Mouse (Mus musculus) B cell, adult 2 months (primary cell): ENCODE measurements around the gene Anxa9.

Source experiments
- DNase-seq, 2 experiments: peaks; one replicate each; pipeline ENCODE4 v3.0.0; 2022

The Anxa9 gene

GRCm38 (mm10) chr3:95313476-95313875, 6.5 kb upstream of the Anxa9 start:
- no peak for DNase-seq

DNA sequence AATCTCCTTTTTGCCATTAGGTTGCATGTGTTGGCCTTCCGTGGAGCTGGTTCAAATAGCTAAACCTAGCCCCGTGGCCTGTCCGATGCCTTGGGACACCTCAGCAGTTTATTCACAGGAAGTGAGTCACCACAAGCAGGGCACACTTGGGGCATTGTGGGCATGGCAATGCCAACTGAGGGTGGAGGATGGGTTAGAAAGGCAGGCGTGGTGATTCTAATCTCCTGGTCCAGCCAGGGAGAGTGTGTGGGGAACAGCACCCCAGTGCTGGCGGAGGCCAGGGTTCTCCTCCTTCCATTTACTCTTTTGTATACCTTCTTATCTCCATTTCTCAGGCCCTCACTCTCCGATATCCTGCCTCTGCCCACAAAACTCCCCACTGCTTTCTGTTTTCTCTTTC, 5.6 kb upstream of the Anxa9 start:
- peak; percentile 29 to 45 for DNase-seq

- DNase-seq: peak; percentile 70
Observed at GRCm38 (mm10) chr3:95310968-95311882, 4.2 kb upstream of the Anxa9 start.

- no peak for DNase-seq
Observed at GRCm38 (mm10) chr3:95310496-95310895, 3.5 kb upstream of the Anxa9 start.

DNA sequence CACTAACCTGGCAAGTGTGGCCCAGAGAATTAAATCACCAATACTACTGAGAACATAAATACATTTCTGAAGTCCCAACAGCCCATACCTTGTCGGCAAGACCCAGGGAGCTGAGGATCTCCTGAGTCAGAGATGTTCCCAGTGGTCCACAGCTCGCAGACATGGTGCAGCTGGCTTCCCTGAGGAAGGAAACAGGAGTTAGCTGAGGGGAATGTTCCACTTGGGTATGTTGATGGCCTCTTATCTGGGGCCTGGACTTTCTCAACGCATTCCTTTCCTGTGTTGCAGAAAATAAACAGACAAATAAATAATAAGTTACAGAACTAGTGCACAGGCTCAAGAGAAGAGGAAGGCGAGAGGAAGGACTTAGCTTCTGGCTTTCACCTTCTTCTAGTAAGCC, 732 bp downstream of the Anxa9 start:
- DNase-seq: no peak

DNA sequence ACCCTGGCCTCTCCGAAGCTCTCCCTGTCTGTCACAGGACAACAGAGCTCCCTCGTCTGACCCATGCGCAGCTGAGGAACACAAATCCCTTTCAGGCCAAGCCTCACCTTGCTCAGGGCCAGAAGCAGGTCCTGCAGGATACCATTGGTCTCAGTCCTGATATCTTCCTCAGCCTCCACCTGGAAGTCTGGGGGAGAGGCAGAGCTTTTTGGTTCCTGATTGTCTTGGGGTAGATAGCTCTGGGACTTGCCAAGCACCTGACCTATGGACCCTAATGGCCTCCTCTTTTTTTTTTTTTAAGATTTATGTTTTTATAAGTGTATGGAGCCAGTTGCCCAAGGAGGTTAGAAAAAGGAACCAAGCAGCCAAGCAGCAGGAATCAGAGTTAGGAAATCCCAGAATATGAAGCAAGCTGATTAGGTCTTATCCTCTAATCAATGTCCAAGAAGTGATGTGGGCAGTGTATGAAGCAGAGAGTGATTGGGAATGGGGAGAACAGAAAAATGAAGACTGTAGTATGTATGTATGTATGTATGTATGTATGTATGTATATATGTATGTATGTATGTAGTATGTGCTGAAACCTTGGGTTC, 5.7 kb downstream of the Anxa9 start:
- DNase-seq: no peak

DNA sequence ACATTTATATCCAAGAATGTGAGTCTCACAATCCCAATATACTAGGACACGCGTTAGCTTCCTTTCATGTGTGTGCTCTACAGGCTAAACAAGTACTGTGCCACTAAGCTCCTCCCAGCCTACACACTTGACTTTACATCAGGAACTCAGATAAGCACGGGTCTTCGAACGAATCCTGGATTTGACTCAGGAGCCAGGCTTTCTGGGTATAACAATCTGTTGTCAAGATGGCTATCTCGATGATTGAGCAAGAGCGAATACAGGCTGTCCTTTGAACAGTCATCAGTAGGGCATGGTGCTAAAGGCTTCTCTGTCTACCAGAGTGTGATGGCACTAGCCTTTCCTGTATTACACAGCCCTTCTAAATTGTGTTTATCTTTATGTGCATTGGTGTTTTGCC, 9.0 kb downstream of the Anxa9 start:
- no peak for DNase-seq

DNA sequence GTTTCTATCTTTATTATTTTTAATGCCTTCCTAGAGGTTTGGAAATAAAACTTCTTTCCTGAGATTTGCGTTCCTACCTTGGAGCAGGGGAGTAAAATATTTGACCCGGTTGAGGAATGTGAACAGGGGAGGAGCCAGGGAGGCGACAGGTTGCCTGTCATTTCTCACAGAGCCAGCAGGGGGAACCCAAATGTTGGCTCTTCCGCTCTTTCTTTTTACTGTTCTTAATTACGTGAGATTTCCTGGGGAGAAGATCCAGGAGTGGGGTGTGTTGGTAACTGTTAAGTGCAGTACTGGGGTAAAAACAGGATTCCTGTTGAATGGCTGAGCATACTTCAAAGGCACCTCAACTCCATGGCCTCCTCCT, 10.9 kb downstream of the Anxa9 start:
- peak; percentile 65 to 66 for DNase-seq

- no peak for DNase-seq
Observed at GRCm38 (mm10) chr3:95295321-95296102, 11.5 kb downstream of the Anxa9 start.

DNA sequence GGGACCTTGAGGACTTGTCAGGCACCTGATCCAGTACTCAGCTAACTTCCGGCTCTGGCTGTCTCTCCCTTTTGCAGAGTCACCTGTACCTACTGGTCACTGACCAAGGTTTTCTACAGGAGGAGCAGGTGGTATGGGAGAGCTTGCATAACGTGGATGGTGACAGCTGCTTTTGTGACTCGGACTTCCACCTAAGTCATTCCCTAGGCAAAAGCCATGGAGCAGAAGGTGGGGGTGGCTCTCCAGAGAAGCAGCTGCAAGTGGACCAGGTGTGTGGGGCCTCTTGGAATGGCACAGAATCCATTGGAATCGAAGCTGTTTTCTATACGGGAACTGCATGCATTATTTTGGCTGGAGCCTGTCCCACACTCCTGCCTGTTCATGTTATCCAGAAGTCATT, 12.3 kb downstream of the Anxa9 start:
- no peak for DNase-seq

DNA sequence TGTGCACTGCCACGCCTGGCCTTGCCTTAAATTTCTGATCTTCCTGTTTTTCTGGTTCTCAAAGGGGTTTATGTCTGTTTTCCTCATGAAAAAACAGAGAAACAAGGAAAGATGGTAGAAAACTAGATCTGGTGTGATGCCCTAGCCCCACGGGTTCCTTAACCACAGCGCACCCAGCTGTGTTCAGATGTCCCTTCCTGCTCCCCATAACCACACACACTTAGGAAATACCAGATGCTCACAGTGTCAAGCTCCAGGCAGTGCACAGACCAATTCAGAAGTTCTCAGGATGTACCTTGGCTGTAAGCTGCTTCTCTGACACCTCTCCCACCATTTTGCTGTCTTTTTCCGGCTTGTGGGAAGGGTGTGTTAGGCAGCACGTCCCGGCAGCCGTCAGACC, 12.7 kb downstream of the Anxa9 start:
- no peak for DNase-seq

- no peak for DNase-seq
Observed at GRCm38 (mm10) chr3:95293537-95293936, 13.4 kb downstream of the Anxa9 start.

DNA sequence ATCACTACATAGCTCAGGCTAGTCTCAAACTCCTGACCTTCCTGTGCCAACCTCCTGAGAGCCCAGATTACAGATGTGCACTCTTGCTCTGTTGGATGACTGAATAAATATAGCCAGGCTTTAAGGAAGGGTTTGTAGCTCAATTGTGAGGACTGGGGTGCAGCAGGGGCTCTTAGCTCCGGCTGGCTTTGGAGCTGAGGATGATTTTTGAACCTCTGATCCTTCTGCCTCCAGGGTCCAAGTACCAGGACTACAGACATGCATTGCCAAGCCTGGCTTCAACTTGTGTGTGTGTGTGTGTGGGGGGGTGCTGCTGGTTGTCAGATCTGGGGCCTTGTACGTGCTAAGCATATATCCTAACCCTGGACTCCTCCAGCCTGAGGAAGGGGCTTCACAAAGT, 14.1 kb downstream of the Anxa9 start:
- no peak for DNase-seq

DNA sequence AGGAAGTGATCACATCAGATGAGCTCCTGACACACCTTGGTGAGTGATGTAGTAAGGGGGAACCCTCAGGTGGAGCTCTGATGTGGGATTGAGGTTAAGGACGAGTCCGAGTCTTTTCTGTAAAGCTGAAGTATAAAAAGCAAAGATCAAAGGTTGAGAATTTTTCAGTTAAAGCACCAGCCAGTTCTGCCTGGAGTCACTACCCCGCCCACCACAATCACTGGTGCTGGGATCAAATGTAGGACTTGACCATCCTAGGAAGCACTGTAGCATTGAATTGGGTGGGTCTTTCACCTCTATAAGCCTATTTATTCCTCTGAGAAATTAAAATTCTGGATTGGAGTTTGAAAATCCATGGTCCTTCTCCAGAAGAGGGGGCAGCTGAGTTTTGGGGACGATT, 15.9 kb downstream of the Anxa9 start:
- no peak for DNase-seq

DNA sequence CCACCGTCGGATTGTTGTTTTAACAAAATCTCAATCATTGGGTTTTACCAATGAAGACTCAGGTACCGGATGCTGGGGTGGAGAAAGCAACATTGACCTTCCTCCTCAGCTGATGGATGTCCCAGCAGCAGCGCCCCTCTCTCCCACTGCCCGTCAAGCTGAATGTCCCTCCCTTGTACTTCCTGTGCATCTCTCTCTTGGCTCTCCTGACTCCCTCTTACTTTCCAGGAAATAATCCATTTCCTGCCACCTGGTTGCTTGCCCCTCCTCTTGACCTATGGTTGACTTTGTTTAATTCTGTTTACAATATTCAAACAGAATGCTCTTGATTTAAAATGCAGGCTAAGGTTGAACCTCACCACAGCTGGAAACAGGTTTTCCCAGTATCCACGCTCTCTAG, 16.8 kb downstream of the Anxa9 start:
- DNase-seq: no peak

DNA sequence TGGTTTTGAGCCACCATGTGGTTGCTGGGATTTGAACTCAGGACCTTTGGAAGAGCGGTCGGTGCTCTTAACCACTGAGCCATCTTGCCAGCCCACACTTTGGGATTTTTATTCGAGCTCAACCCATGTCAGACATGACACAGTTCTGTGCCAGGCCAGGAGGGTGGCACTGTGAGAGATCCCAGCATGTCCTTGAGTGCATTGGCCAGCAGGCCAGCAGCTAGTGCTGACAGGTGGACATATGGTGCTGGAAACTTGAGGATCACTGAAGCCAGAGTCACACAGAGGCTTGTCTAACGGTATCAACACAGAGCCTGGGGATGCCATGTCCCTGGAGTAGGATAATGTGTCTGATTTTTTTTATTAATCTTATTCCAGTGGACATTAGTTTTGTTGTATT, 17.6 kb downstream of the Anxa9 start:
- no peak for DNase-seq

DNA sequence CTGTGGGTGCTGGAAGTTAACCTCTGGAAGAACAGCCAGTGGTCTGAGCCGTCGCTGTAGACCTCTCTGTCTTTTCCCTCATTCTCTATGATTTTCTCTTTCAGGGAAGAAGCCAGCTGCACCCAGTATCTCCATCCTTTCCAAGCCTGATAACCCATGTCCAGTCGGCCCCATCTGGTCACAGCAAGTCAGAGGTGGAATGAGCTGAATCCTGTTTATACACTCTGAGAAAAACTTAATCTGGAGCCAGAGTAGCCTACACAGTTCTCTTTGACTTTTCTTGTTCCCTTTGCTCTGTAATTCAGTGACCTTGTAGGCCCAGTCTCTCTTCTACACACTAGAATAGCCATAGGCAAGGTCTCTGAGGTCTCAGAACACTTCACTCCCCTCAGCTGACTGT, 19.4 kb downstream of the Anxa9 start:
- no peak for DNase-seq

- no peak for DNase-seq
Observed at GRCm38 (mm10) chr3:95286510-95286909, 20.5 kb downstream of the Anxa9 start.

DNA sequence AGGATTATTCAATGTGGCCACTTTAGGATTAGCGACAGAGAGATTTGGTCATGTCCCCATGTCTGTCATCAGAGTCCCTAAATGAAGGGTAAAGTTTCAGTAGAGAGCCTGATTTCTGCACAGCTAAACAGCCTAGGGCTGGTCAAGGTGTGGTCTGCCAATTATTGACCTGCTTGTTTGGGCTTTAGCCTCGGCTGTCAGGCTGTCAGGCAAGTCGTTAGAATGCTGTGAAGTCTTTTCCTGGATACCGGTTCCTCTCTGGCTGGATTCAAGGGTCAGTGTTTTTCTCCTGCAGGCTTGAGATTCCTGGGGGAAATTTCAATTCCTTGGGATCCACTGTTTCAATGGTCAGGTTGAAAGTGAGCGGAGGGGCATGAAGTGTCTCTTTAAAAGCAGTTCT, 21.0 kb downstream of the Anxa9 start:
- no peak for DNase-seq

DNA sequence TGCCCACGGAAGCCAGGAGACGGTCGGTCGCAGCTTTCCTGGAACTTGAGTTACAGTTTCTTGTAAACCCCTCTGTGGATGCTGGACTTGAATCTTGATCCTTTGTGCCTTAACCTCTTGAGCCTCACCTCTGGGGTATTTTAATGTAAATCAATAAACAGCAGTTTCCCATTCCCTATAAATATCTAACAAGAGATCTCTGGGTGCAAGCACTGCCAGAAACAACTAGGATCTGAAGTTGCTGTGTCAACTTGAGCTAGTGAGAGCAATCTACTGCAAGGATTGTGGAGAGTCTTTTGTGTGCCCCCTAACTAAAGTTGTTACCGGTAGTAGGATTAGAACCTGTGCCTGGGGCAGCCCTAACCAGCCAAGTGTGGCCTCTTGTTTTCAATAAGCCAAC, 21.6 kb downstream of the Anxa9 start:
- no peak for DNase-seq

DNA sequence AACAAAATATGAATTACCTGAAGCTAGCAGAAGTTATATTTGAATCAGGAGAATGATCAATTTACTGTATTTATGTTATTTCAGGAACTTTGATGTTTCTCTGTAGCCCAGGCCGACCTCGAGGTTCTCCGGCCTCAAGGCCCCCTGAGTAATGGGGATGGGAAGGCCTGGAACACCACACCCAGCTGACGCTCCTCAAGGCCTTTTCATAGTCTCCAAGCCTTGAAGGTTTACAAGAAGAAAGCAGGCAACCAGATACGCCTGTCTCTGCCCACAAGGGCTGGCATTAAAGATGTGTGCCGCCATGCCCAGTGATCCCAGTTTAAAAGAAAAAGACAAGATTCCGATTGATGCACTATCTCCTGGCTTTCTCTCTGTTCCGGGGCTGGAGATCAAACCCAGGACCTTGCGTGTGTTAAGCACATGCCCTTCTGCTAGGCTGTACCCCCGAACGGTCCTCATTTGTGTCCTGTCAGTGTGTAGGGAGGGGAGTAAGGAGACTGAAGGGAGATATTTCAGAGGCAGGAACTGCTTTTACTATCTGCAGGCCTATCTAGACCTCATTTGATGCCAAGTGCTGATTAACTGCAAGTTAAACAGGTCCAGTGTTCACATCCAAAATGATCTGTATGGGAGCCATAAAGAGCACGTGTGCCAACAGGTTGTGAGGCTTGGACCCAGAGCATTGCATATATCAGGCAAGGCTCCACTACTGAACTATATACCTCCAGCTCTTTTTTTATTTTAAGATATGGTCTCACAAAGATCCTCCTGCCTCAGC, 22.3 kb downstream of the Anxa9 start:
- no peak for DNase-seq

- no peak for DNase-seq
Observed at GRCm38 (mm10) chr3:95284062-95284461, 22.9 kb downstream of the Anxa9 start.

DNA sequence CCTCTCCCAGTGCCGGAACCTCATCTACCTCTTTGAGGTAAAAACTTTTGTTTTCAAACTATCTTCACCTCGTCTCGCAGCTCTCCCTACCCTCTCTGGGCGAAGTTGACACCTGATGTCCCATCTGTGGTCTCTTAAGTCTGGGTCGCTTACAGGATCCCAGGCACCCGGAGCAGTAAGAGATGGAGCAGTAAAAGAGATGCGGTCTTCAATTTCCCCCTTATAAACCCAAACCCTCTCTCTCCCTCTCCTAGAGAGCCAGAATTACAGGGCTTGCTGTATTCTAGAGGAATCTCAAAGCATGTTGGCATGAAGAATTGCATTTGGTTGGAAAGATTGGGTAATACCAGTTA, 23.4 kb downstream of the Anxa9 start:
- no peak for DNase-seq
